Mouse (Mus musculus): ENCODE data around the gene Pik3c2g.
"Not testable (repeated sequence)": the region's sequence is repeated elsewhere in the genome, so short reads cannot be mapped to it uniquely, and the experiment has no call there.

Gene Pik3c2g

DNA sequence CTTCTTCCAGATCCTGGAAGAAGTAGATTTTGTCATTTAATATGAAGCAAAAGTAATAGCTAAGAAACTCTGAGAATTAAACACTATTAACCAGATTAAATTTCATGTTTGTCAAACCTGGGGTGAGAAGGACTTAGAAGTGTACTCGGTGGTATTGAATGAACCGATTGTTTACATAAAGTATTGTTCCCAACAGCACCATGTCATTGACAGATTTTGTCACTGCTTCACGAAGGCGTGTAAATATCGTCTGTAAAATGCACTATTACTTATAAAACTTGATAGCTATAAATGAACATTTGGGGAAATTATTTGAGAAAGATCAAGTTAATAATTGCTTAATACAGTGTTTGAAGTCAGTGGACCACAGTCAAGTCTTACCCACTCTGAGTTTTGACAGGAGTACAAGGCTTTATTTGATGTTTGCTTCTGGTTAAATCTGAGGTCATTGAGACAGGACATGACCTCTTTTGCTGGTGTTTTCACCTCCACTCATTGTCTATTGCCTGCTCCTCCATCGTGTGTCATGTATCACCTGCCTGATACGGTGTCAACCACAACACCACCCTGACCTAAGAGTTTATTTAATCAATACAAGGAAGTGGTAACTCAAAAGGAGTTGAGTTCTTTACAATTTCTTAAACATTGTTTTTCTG, 260.0 kb downstream of the Pik3c2g start:
- DNase-seq, result no peak

DNA sequence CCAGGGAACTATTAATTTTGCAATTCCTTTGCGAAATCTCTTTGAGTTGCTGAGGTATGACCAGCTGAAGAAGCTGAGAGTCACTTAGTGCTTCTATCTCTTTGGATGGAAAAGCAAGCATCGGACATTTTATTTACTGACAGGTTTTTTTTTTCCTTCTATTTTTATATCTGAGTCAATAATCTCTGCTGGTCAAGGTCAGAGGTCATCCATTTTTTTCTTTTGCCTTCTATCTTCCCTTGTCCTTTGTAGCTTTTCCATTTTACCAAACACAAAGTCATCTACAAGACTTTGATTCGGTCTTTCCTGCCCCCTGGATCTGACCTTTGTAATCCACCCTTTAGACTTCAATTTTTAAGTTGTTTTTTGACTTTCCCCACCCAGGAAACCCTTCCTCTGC, 262.9 kb downstream of the Pik3c2g start:
- DNase-seq, result no peak

DNA sequence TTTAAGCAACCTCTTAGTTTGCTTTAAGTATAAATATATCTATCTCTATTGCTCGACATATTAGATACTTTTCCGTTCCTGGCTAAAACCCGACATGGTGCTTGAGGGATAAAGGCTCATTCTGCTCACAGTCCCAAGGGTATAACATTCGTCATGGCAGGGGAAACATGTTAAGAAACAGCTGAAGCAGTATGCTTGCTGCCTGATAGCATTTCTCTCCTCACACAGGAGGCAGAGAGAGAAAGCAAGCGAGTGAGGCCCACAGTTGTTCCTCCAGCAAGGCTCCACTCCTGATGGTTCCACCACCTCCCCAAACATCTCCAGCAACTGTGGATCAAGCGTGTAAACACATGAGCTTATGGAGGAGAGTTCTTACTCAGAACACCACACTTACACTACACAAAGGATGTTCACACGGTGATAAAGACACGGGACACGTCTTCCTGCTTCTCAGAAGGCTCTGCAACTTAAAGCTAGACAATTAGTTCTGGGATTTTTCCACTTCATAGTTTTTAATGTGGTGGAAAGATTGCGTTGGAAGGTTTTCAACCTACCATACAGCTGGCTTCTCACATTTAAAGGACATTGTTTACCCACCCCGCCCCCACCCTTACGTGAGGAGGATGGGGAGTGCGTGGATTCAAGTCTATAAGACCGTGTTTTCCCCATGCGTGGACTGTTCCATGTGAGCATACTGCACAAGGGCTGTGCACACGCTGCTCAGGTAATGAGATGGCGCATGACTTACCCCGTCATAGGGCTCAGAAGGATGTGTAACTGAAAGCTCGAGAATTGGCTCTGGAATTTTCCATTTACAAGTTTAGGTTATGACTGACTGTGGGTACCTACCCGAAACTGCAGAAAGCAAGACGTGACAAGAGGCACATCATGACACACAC, 264.9 kb downstream of the Pik3c2g start:
- no peak for DNase-seq

DNA sequence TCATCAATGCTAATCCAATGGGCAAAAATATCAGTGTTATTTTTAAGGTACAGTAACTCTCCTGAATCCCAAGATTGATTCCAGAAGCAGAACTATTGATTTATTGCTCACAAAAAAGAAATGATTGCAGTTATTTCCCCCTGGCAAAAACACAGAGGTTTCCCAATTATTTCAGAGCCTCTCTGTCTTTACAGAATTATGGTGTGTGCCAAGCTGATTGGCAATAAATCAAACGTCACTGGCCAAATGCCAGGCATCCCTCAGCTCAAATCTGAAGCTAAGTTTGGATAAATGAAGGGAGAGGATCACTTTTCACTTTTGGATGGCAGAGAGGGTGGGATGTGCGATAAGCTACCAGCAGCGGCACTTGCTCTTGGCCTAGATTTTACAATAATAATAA, 265.8 kb downstream of the Pik3c2g start:
- DNase-seq, result no peak

DNA sequence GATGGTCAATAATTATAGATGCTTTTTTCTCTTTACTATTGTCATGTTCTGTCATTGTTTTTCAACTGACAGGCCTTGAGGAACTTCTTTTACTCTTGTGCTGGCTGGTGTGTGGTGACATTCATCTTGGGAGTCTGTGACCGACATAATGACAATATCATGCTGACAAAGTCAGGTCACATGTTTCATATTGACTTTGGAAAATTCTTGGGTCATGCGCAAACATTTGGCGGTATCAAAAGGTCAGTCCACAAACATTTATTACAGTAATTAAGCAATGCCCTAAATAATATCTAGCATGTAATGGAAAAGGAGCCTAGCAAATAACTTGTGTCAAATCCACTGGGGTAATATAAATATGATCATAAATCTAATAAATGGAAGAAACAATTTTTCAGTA, 273.1 kb downstream of the Pik3c2g start:
- no peak for DNase-seq

DNA sequence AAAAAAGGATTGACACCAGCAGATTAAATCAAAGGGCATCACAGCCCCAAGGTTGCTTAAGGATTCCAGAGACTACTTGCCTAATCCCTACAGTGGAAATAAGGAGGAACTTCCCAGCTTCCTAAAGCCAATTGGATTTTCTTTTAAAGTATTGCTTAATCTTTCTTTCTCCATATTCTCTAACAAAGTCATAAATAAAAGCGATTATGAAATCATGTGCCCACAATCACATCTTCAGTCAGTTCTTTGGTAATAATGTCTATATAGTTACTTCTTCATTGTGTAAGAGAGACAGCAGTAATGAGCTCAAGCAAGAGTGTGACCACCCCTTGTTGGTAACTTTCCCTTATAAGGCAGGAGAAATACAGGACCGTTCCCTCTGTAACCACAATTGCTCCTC, 274.5 kb downstream of the Pik3c2g start:
- no peak for DNase-seq

DNA sequence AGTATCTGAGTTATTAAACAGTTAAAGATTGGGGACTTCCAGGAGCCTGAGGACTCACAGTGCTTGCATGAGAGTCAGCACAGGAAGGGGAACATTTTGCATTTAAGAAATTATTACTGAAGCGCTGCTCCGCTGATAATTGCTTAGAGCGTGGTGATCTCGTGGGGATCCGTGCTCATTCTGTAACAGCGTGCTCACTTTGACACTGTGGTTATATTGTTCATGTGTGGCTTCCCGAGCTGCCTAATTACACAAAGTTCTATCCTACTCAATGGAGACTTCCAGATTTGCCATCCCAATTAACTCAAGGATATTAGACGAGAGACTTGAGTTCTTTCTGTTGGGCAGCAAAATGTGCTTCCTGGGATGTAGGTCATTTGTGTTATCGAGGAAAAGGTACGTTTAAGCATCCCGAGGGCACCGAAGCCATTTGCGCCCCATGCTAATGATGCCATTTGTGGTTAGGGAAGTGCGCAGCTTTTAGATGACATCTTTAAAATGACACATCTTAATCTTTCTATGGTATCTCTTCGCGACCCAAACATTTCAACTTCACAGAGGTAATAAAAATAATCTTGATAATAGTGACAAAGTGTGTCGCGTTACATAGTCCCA, 278.1 kb downstream of the Pik3c2g start:
- no peak for DNase-seq

DNA sequence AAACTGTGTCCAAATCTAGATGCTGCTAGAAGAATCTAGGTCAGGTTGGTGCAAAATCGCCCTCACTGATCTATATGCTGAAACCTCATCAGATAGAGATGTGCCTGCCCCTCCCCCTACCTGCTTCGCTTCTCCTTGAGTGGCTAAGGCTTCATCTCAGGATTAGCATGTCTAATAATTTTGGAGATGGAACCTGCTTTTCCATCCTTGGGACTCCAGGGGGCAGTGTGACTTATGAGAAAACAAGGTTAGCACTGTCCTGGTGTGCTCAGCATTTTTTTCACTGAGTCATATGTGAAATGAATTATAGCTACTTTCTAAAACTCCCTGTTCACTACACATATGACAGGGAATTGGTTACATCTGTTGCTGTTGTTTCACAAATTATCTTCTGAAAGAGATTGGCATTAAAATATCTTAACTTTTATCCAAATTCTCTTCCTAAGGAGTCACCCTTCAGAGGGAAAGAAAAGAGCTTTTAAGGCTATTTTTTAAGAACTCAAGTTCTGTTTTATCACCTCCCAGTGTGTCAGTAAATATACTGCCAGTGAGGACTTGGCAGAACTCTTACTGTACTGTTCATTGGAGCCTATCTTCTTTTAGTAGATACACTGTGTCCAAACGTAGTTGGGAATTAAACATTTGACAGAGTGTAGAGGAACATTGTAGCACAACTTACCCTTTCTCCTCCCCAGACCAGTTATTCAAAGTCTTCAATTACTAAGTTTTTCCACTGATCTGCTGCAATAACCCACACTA, 287.6 kb downstream of the Pik3c2g start:
- no peak for DNase-seq

DNA sequence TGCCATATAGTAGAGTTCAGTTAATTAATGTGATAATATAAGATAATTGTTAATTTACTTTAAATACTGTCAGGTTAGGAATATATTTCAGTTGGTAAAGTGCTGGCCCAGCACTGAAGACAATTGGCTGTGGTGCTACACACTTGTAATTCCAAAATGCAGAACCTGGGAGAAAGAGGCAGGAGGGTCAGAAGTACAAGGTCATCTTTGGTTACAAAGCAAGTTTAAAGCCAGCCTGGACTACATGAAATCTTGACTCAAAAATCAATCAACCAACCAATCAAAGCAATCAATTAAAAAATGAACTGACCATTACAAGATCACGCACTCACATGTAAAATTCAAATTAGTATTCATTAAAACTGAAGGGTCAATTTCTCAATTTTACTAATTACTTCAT, 289.7 kb downstream of the Pik3c2g start:
- DNase-seq, result no peak

DNA sequence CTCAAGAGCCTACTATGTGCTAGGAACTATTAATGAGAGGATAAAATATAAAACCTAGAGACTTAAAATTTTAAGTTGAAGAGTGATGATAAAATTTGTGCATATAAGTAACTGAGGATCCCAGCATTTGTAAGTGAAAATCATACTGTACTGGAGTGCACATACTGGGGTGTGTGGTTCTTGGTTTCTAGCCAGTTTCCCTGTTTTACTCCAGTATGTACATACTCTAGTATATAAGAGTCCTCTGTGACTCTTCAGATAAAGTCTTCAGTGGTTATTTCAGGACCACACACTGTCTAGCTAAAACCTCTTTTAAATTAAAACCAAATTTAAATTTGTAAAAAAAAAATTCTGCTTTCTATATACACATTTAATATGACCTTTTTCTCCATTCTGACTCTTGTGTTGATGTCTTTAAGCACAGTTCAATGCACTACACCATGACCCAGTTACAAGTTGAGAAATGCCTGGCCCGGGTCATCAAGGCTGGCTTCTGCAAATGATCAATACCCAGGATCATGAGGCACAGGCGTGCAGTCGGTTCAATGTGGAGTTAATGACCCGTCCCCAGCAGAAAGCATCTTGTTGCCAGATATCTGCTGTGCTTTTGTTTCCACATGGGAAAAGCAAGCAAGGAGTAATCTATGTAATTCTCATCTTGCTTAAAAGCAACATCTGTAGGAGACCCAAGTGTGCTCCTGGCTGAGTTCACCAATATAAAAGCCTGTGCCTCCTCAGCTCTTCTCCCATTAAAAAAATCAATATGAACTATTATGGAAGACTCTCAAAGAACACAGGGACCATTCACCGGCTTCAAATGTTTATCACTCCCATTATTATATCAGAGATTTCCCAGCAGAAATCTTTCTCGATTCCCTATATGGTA, 290.7 kb downstream of the Pik3c2g start:
- DNase-seq, result no peak

DNA sequence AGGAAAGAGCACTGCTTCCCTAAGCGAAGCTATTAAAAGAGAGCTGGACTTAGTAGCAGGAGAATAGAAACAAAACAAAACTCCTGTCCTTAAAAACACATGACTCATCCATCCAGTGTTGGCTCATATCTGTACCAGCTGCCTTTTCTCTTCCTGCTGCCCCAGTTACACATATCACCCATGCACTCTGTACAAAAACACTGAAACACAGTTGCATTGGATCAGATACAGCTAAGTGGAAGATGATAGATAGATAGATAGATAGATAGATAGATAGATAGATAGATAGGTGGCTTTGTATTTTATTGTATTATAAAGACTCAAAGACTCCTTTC, 291.3 kb downstream of the Pik3c2g start:
- DNase-seq, result no peak

DNA sequence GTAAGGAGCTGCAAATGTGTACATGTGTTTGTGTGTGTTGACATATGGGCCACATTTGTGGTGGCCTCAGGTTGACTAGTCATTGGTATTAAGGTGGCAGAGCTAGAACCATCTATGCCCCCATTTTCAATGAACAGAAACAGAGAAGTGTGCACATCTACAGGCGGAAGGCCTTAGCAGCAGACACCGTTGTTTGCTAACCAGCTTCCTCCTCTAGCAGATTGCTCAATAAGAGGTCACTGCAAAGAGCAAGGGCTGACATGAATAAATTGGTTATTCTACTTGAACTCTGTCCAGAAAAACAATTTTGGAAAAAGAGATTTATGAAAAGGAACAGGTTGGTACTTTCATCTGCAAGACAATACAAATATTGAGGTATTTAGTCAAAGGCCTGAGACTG, 295.1 kb downstream of the Pik3c2g start:
- DNase-seq, result no peak

DNA sequence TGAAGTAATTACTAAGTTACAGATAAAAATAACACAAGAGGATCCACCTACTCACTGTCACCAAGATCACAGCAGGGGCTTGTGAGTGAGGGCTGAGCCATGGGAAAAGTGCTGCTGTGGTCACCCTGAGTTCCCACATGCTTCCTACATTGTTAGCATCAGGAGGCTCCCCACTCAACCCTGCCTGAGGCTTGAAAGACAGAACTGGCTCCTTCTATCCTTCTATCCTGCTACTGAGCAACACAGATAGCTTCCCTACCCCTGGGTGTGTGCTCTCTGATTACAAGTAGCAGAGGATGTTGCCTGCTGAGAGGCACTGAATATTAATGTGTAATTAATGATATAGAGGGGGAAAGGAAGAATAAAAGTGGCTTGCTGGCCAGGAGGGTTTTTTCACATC, 300.2 kb downstream of the Pik3c2g start:
- DNase-seq, result no peak

DNA sequence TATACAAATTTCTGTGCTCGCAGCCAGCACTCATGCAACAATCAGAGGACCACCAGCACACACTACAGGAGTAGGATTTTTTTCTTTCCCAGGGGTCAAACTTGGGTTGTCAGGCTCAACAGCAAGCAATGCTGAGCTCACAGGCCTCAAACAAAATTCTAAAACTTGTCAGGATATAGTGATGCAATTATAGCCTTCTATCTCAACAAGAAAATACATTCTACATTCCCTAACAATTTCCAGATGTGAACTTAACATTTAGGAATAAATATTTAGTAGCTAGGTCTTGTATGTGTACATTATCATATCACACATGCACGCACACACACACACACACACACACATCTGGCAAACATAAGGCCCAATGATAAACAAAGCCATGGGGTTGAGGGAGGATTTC, 308.6 kb downstream of the Pik3c2g start:
- DNase-seq, result no peak

DNA sequence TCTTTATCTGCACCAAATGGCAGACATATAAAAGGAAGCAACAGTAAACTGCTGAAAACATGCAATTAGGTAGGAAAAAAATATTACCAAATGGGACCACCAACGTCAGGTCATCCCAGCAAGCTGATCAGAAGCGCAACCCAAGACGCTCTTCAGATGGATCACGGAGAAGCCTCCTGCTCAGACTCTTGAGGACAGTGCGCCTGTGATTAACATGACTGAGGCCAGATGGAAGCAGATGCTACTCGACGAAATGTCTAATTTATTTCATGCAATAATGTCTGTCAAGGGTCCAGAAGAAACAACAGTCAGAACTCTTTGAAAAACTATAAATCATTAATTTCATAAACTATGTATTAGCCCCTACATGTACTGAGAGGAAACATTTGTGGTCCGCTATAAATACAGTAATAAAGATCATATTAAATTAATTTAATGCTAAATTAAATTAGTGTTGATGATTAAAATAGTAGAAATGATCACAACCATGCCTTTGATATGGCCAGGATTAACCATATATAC, 312.7 kb downstream of the Pik3c2g start:
- DNase-seq, result no peak

DNA sequence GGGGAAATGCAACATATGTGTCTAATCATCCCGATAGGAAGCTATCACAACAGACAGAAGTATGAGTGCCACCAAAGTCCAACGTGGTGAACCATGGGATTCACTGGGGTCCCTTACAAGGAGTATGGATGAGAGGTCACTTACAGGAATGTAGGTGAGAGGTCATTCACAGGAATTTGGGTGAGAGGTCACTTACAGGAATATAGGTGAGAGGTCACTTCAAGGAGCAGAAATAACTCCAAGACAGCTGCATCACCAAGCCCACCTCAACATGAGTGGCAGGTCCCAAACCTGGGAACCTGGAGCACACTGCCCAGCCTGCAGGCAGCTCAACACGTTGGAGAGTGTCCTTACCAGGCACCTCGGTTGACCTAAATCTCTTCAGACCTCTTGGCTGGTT, 314.8 kb downstream of the Pik3c2g start:
- DNase-seq, result no peak

DNA sequence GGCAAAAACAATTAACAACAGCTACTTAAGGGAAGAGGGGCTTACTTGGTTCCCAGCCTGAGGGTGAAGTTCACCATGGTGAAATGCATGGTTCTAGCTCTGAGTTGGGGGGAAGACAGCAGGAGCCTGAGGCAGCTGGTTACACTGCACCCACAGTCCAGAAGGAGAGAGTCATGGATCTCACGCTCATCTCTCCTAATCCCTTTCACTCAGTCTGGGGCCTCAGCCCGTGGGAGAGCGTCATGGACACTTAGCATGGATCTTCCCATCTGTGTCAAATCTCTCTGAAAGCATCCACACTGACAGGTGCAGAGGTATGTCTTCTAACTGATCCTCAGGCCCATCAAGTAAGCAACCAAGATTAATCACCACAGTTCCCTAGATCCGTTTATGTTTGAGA, 320.1 kb downstream of the Pik3c2g start:
- no peak for DNase-seq

DNA sequence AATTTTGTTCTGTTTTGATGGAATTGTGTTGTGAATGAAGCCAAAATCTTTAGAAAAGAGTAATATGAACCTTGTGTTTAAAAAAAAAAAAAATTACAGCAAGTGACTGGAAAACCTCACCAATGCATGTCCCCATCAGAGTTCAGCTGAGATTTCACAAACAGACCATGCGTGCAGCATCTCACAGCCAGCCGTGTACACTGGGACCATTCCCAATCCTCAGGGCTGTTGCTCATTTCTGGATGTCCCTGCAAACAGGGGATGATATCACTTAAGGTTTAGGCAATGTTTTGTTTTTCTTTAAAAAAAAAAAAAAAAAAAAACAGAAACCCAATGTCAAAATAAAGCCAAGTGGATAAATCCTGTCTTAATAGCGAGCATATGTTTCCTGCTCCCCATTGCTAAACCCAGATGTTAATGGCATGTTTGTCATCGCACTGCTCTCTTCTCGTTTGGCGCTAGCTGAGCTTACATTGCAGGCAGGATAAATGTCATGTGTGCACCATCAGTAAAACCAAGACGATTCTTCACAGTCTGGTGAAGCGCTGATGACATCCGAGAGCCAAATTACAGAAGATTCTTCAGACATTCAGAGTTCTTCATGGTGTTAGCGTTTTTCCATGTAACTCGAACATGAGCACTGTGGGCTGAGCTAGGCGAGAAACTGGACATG, 322.1 kb downstream of the Pik3c2g start:
- DNase-seq, result no peak

DNA sequence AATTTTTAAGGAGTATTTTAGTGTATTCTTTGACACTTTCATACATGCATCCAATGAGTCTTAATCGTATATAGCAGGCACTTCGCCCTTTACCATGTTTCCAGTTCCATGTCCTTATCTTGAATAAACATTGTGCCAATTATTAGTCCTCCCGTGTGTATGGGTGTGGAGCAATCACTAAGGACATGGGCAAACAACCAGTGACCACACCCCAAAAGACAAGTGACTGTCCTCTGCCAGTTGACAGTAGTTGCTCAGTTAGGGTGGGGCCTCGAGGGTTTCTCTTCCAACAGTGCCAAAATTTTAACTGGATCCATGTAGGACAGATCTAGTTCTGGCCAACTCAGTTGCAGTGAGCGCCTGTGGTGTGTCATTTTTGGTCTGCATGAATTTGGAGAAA, 341.7 kb downstream of the Pik3c2g start:
- no peak for DNase-seq

DNA sequence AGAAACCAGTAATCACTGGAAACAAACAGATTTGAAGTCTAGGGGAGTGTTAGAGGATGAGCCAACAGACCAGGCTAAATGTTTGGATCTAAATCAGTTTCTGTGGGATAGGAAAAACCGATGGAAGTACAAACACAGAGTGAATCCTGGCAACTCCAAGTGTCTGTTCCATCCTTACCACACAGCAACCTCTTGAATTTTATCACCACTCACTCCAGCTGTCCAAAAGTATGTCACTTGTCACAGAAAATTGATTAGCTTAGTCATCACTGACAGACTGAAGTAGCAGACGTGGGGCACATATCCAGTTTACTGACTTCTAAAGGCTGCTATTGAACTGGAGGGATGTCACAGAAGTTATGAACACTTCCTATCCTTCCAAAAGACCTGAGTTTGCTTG, 347.8 kb downstream of the Pik3c2g start:
- DNase-seq, result no peak

DNA sequence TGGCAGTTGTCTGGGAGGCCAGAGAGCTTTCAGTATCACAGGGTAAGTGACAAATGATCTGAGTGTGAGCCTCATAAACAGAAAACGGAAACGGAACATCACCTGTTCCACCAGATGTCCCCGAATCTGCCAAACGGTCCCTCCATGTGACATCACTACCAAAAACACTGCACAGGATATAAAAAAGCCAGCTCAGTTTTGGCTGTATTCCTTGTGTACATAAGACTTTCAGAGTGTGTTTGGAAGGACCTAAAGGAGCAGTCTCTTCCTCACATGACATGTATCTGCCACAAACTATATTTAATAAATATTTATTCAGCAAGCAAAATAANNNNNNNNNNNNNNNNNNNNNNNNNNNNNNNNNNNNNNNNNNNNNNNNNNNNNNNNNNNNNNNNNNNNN, 350.6 kb downstream of the Pik3c2g start:
- DNase-seq, result not testable (repeated sequence)
